Mouse (Mus musculus) ES-E14 (cell line): ENCODE results near the gene Nek6. TPM values are rescaled to one million over a fixed set of nuclear protein-coding genes. Genes with fewer than 3 reads are reported as not detected.

ENCODE experiments used
- DNase-seq: peaks from one replicate; pipeline ENCODE4 v3.0.0-alpha.2; 2013; ENCODE audit warnings: low read depth, low spot score
- H3K27ac ChIP-seq: 2 replicates; pipeline ENCODE4 v1.5.1; 2012; ENCODE audit warnings: low read depth, mild to moderate bottlenecking, low read length, moderate library complexity, mixed read lengths; ENCODE audit not compliant: poor library complexity, insufficient read depth, severe bottlenecking
- H3K36me3 ChIP-seq: 2 replicates; pipeline ENCODE4 v1.6.1; 2012; ENCODE audit warnings: mild to moderate bottlenecking, low read length, moderate library complexity, mixed read lengths; ENCODE audit not compliant: control insufficient read depth, poor library complexity, insufficient read depth, severe bottlenecking
- H3K4me1 ChIP-seq, 2 experiments: fragments of 150-350 bp in 1 of 2; sonication (generic) in 1 of 2; 2 replicates each; pipeline ENCODE4 v1.6.1; 2012; ENCODE audit warnings: low read length in 2 of 2, mild to moderate bottlenecking in 1 of 2, mixed read lengths in 1 of 2; ENCODE audit not compliant: control insufficient read depth in 2 of 2, insufficient read depth in 2 of 2, poor library complexity in 1 of 2
- H3K4me3 ChIP-seq, 2 experiments: fragments of 150-350 bp in 1 of 2; sonication (generic) in 1 of 2; 2 replicates each; pipeline ENCODE4 v1.5.1; 2012; ENCODE audit warnings: low read length in 2 of 2, low read depth in 1 of 2, mild to moderate bottlenecking in 1 of 2, mixed read lengths in 1 of 2; ENCODE audit not compliant: insufficient read depth in 1 of 2, poor library complexity in 1 of 2, severe bottlenecking in 1 of 2
- H3K9ac ChIP-seq: 2 replicates; pipeline ENCODE4 v1.6.1; 2012; ENCODE audit warnings: low read depth, mild to moderate bottlenecking, low read length, mixed read lengths; ENCODE audit not compliant: poor library complexity, insufficient read depth, severe bottlenecking
- H3K9me3 ChIP-seq: fragments of 150-350 bp; sonication (generic); 2 replicates; pipeline ENCODE4 v1.6.1; 2012; ENCODE audit warnings: low read depth, mild to moderate bottlenecking, low read length; ENCODE audit not compliant: control insufficient read depth, insufficient read depth
- CHD2 ChIP-seq: IDR thresholded peaks from 2 replicates; pipeline ENCODE4 v1.6.1; 2014; ENCODE audit warnings: mild to moderate bottlenecking, low read depth, low read length, inconsistent platforms
- HCFC1 ChIP-seq: IDR thresholded peaks from 2 replicates; pipeline ENCODE4 v1.6.1; 2012; ENCODE audit warnings: low read length, inconsistent platforms, borderline replicate concordance; ENCODE audit not compliant: insufficient read depth
- MAFK ChIP-seq: IDR thresholded peaks from 2 replicates; pipeline ENCODE4 v1.6.1; 2014; ENCODE audit warnings: mild to moderate bottlenecking, low read depth, low read length, inconsistent platforms; ENCODE audit not compliant: insufficient read depth
- ZC3H11A ChIP-seq: IDR thresholded peaks from 2 replicates; pipeline ENCODE4 v1.6.1; 2012; ENCODE audit warnings: low read depth, mild to moderate bottlenecking, inconsistent platforms, low read length, borderline replicate concordance
- ZNF384 ChIP-seq: IDR thresholded peaks from 2 replicates; pipeline ENCODE4 v1.6.1; 2012; ENCODE audit warnings: low read depth, low read length, inconsistent platforms
- in situ Hi-C, 2 experiments: fragments of 600-800 bp; cut with MboI; formaldehyde crosslinking; loops; one replicate each; pipeline ENCODE4 v1.15.1; 2025; ENCODE audit warnings: low sequenced_read_pairs in 2 of 2, inconsistent platforms in 1 of 2; ENCODE audit not compliant: unreplicated experiment in 2 of 2
- total RNA-seq: library from RNA; depleted of rRNA; stranded (reverse); fragments of 300-350 nt; gene quantifications from 2 replicates; pipeline ENCODE4 v1.2.3, GENCODE M21; 2012

Nek6 gene
- total RNA-seq, 1 experiment = 16.9 TPM

DNA sequence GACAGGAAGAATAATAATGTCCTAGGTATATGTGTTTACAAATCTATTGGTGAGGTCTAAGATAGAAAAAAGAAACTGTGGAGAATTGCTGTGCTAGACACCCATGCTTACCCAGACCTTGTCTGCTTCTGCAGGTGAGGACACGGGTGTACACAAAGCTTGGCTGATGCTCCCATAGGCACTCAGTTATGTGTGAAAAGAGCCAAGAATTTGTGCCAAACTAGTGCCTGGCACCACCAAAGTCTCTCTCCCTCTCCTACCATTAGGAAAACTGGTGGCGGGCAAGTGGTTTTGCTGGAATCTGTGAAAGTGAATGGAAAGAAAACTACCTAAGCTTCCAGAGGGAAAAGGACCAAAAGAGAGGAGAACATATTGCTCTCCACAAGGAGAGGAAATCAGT is 87.0 kb downstream of the Nek6 start:
- Histone ChIP-seq H3K27ac (no peak overlapping the region), H3K4me3 (no peak overlapping the region), H3K4me1 (no peaks in the 10 kb centered on the region), H3K36me3 (peaks cover 9% of the 10 kb centered on the region), H3K9ac (no peak overlapping the region), H3K9me3 (no peaks in the 10 kb centered on the region)
- DNase-seq = no peak
- in situ Hi-C loops = no loop called here
- TF ChIP-seq ZNF384 (no peak), ZC3H11A (no peak), HCFC1 (no peak), CHD2 (no peak), MAFK (no peak)

DNA sequence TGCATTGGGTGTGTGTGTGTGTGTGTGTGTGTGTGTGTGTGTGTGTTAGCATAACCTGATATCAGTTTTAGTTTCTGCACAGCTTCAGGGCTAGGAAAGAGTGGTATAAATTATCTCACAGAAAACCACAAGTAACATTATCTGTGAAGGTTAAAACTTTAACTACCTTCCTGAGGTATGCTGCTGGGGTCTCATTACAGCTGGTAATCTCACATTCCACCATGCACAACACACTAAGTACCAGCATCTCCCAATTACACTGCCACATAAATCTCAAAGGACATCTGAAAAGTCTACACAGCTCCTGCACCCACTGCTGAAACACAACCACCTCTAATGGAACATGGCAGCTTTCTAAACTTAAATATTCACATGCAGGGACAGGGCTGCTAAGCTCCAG is 89.4 kb downstream of the Nek6 start:
- in situ Hi-C loops = no loop called here
- no peaks in the 10 kb centered on the region for H3K4me1 ChIP-seq
- peaks cover 4% of the 10 kb centered on the region; the same call in 1 of the 2 replicates for H3K36me3 ChIP-seq
- H3K9me3 ChIP-seq = no peaks in the 10 kb centered on the region
- H3K27ac ChIP-seq = no peak overlapping the region
- no peak overlapping the region for H3K9ac ChIP-seq
- TF ChIP-seq ZC3H11A (no peak), HCFC1 (no peak), MAFK (no peak), CHD2 (no peak), ZNF384 (no peak)
- DNase-seq = no peak
- H3K4me3 ChIP-seq = no peak overlapping the region

DNA sequence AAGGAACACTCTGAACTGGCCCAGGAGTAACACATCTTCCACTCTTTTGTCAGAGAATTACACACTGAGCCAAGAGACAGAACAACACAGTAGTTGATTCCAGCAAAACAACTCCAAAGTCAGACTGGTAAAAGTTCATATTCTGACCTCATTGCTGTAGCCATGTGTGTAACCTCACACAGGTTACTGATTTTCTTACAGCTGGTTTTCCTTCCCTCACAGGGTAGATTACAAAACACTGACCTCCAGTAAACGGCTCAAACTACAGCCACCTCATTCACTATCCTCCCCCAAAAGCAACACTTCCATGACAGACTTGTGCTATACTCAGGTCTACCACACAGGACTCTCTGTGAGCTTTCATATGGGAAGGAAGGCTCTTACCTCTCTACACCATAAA is 96.3 kb downstream of the Nek6 start:
- Histone ChIP-seq H3K9me3 (no peaks in the 10 kb centered on the region), H3K27ac (no peak overlapping the region), H3K36me3 (peaks cover 8% of the 10 kb centered on the region), H3K9ac (no peak overlapping the region), H3K4me1 (no peaks in the 10 kb centered on the region), H3K4me3 (no peak overlapping the region)
- DNase-seq = no peak
- TF ChIP-seq HCFC1 = no peak
- in situ Hi-C loops = no loop called here

DNA sequence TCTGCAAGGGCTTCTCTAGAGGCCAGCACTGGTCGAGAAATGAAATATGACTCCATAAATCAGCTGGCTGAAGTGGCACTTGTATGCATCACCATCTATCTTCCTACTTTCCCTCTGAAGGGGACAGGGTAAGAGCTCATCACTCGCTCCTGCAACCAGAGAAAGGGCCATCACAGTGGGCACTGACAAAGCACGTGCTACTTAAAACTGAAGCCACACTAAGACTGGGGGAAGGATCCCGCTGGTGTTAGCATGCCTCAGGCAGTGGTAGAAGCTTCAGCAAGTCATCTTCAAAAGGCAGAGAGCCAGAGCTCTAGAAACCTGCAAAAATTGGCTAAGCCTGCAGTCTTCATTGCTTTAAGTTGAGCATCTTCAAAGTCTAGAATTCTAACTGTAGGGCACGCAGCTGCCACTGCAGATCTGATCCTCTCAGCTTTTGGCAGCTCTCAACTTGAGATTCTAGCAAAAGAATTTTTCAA is 97.4 kb downstream of the Nek6 start:
- no peak for TF ChIP-seq HCFC1
- peaks cover 13% of the 10 kb centered on the region for H3K36me3 ChIP-seq
- H3K4me3 ChIP-seq = no peak overlapping the region
- in situ Hi-C loops = no loop called here
- no peaks in the 10 kb centered on the region for H3K9me3 ChIP-seq
- H3K27ac ChIP-seq = no peak overlapping the region
- no peak overlapping the region for H3K9ac ChIP-seq
- H3K4me1 ChIP-seq = no peaks in the 10 kb centered on the region
- no peak for DNase-seq

DNA sequence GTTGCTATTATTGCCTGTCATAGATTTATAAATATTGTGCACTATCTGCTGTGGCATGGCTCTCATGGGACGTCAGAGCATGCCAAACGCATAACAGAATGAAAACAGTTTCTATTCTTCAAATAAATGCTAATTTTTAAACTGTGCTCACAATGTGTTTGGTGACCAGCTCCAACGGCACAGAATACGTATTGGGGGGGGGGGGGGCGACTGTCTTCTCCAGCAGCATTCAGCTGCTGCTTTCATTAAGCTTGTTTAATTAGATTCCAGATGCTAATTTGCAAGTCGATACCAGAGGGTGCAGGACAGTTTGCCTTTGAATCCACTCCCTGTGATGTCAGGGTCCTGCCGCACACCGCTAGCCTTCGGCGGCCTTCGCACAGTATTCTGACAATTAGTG is 97.9 kb downstream of the Nek6 start:
- TF ChIP-seq MAFK = no peak
- no peak for TF ChIP-seq CHD2
- TF ChIP-seq HCFC1 = no peak
- no peak for TF ChIP-seq ZNF384
- no peak for TF ChIP-seq ZC3H11A
- Histone ChIP-seq H3K9ac (no peak overlapping the region), H3K4me1 (no peaks in the 10 kb centered on the region), H3K4me3 (no peak overlapping the region), H3K27ac (no peak overlapping the region), H3K9me3 (no peaks in the 10 kb centered on the region), H3K36me3 (peaks cover 13% of the 10 kb centered on the region)
- no peak for DNase-seq
- in situ Hi-C loops = no loop called here
